Mouse (Mus musculus): ENCODE data around the gene Olfr1178.

Gene Olfr1178

GRCm38 (mm10) chr2:88386762-88387161, at the start of gene Olfr1178:
Gene Olfr1178, plus strand, starts transcription at chr2:88387062.
- DNase-seq (ENCODE audit: low spot score in 2 of 2) = no peak

- no peak for DNase-seq (ENCODE audit: low spot score in 2 of 2)
These were observed 40.5 kb upstream of the Olfr1178 start, which contains the start of gene Olfr1177-ps for GRCm38 (mm10) chr2:88346392-88346791. Gene Olfr1177-ps, minus strand, starts transcription at chr2:88346492.

GRCm38 (mm10) chr2:88356304-88356703, 30.6 kb upstream of the Olfr1178 start:
- no peak for DNase-seq (ENCODE audit: low spot score in 2 of 2)

GRCm38 (mm10) chr2:88406353-88406752, 19.5 kb downstream of the Olfr1178 start, which contains the start of gene Olfr1179:
Gene Olfr1179, minus strand, starts transcription at chr2:88406453.
- DNase-seq (ENCODE audit: low spot score in 2 of 2) = no peak

GRCm38 (mm10) chr2:88419051-88419450, 32.2 kb downstream of the Olfr1178 start, which contains the start of gene Olfr1180:
Gene Olfr1180, minus strand, starts transcription at chr2:88419151.
- DNase-seq (ENCODE audit: low spot score in 2 of 2) = no peak

- DNase-seq (ENCODE audit: low spot score in 2 of 2) = no peak
These were observed 39.2 kb downstream of the Olfr1178 start, which contains the start of gene Olfr1181 for GRCm38 (mm10) chr2:88426071-88426470. Gene Olfr1181, minus strand, starts transcription at chr2:88426171.

- no peak for DNase-seq (ENCODE audit: low spot score in 2 of 2)
These were observed 62.2 kb downstream of the Olfr1178 start, which contains the start of gene Gm13757 for GRCm38 (mm10) chr2:88449031-88449430. Gene Gm13757, minus strand, starts transcription at chr2:88449131.

All from right cerebral cortex, postnatal 10 days (tissue).